Mouse (Mus musculus): ENCODE results near the gene Tmem175. TPM values are rescaled to one million over a fixed set of nuclear protein-coding genes. Genes with fewer than 3 reads are reported as not detected.

Gene Tmem175
- 7.0 and 7.3 TPM in 2 replicates for polyA plus RNA-seq (2015; fragmentation: Nextera tagmentation; extraction: Ambion mirVana)

DNA sequence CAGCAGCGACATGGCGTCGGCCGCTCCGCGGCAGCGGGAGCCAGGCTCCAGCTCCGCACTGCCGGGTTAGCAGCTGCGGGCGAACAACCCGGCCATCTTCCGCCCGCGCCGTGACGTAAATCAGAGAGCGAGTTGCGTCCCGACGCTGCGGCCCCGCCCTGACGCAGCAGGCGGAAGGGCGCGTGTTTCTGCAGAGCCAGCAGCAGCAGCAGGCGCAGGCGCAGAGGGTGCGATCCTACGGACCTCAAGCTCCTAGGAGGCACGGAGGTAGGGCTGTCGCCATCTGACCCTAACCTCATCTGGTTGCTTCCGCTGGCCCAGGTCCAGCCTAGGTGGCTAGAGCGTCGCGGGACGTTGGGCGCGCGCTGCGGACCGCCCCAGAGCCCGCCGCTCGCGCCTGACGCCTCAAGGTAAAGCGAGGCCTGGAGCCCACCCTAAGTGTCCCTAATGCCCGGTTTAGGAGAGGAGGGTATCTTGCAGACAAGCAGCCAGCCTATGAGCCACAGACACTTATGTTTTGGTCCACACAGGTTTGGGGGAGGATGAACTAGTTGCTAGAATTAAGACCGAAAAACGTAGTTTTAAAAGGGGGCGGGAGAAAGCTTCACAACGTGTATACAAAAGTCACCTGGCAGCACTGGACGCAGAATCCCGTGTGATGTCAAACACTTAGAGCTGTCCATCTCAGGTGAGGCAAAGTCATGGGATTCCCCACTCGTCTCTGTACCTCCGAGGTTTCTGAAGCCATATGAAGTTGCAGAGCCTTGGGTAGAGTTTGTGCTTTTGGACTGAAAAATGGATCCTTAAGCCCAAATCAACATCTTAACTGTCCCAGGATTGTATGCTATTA, at the start of gene Tmem175, which contains the start of gene Gak:
Gene Tmem175 (plus strand): TSS at position 137 of the 850 bp plus-strand sequence.
Gene Gak (minus strand): TSS at position 122 of the 850 bp plus-strand sequence.
- Histone ChIP-seq H3K4me3 (ENCODE audit: low read depth, low read length) (peak within 1 kb of the TSS; percentile 98), H3K4me2 (ENCODE audit: low read depth, low read length) (peak within 1 kb of the TSS; percentile 98), H3K4me1 (ENCODE audit: insufficient read depth) (peaks cover 22% of the 10 kb centered on the region), H3K9ac (replicated peaks) (peak within 1 kb of the TSS; percentile 98), H3K36me3 (replicated peaks; ENCODE audit: insufficient read depth, low read length) (no peaks in the 10 kb centered on the region), H3K9me3 (ENCODE audit: low read length) (no peaks in the 10 kb centered on the region), H3K27me3 (ENCODE audit: insufficient read depth, low read length) (no peaks in the 10 kb centered on the region), H3K27ac (ENCODE audit: low read depth) (peak within 1 kb of the TSS; percentile 96)
- no peak for TF ChIP-seq EP300 (IDR thresholded peaks at IDR 0.05; ENCODE audit: low read depth)
- no peak for TF ChIP-seq CTCF (IDR thresholded peaks at IDR 0.05; ENCODE audit: low read depth)
- DNase-seq (peak; percentile 95), ATAC-seq (peak; percentile 98)
- under 1% methylated on average over 58 of the region's 58 CpGs for whole genome bisulfite sequencing (ENCODE audit: insufficient replicate concordance)

- 87% methylated on average over 3 of the region's 3 CpGs for WGBS (ENCODE audit: insufficient replicate concordance)
- Histone ChIP-seq H3K4me1 (ENCODE audit: insufficient read depth) (no peaks in the 10 kb centered on the region), H3K9me3 (ENCODE audit: low read length) (no peaks in the 10 kb centered on the region), H3K4me2 (ENCODE audit: low read depth, low read length) (no peak overlapping the region), H3K27me3 (ENCODE audit: insufficient read depth, low read length) (no peaks in the 10 kb centered on the region), H3K36me3 (replicated peaks; ENCODE audit: insufficient read depth, low read length) (peaks cover 73% of the 10 kb centered on the region), H3K9ac (replicated peaks) (no peak overlapping the region), H3K27ac (ENCODE audit: low read depth) (no peak overlapping the region), H3K4me3 (ENCODE audit: low read depth, low read length) (no peak overlapping the region)
- no peak for ATAC-seq
- no peak for TF ChIP-seq CTCF (IDR thresholded peaks at IDR 0.05; ENCODE audit: low read depth)
- TF ChIP-seq EP300 (IDR thresholded peaks at IDR 0.05; ENCODE audit: low read depth) = no peak
- DNase-seq = no peak
Measured at GRCm38 (mm10) chr5:108581361-108581891, 48.1 kb upstream of the Tmem175 start.

- Histone ChIP-seq H3K4me1 (ENCODE audit: insufficient read depth) (no peaks in the 10 kb centered on the region), H3K27me3 (ENCODE audit: insufficient read depth, low read length) (no peaks in the 10 kb centered on the region), H3K9ac (replicated peaks) (no peak overlapping the region), H3K4me3 (ENCODE audit: low read depth, low read length) (no peak overlapping the region), H3K9me3 (ENCODE audit: low read length) (no peaks in the 10 kb centered on the region), H3K36me3 (replicated peaks; ENCODE audit: insufficient read depth, low read length) (peaks cover 97% of the 10 kb centered on the region), H3K27ac (ENCODE audit: low read depth) (no peak overlapping the region), H3K4me2 (ENCODE audit: low read depth, low read length) (no peak overlapping the region)
- TF ChIP-seq CTCF (IDR thresholded peaks at IDR 0.05; ENCODE audit: low read depth) (no peak), EP300 (IDR thresholded peaks at IDR 0.05; ENCODE audit: low read depth) (no peak)
- DNase-seq (no peak), ATAC-seq (no peak)
- WGBS (ENCODE audit: insufficient replicate concordance) = 83% methylated on average over 1 of the region's 1 CpGs
Measured at GRCm38 (mm10) chr5:108599923-108600322, 29.6 kb upstream of the Tmem175 start.

GRCm38 (mm10) chr5:108602537-108602936, 27.0 kb upstream of the Tmem175 start:
- no peak overlapping the region for H3K27ac ChIP-seq (ENCODE audit: low read depth)
- H3K4me1 ChIP-seq (ENCODE audit: insufficient read depth) = no peaks in the 10 kb centered on the region
- DNase-seq (no peak), ATAC-seq (no peak)
- H3K4me2 ChIP-seq (ENCODE audit: low read depth, low read length) = no peak overlapping the region
- TF ChIP-seq CTCF (IDR thresholded peaks at IDR 0.05; ENCODE audit: low read depth) (no peak), EP300 (IDR thresholded peaks at IDR 0.05; ENCODE audit: low read depth) (no peak)
- peaks cover 97% of the 10 kb centered on the region for H3K36me3 ChIP-seq (replicated peaks; ENCODE audit: insufficient read depth, low read length)
- H3K27me3 ChIP-seq (ENCODE audit: insufficient read depth, low read length) = no peaks in the 10 kb centered on the region
- H3K4me3 ChIP-seq (ENCODE audit: low read depth, low read length) = no peak overlapping the region
- no peak overlapping the region for H3K9ac ChIP-seq (replicated peaks)
- 82% methylated on average over 9 of the region's 9 CpGs for WGBS (ENCODE audit: insufficient replicate concordance)
- H3K9me3 ChIP-seq (ENCODE audit: low read length) = no peaks in the 10 kb centered on the region

GRCm38 (mm10) chr5:108610426-108610825, 19.1 kb upstream of the Tmem175 start:
- DNase-seq (no peak), ATAC-seq (no peak)
- Histone ChIP-seq H3K9ac (replicated peaks) (no peak overlapping the region), H3K27ac (ENCODE audit: low read depth) (no peak overlapping the region), H3K4me1 (ENCODE audit: insufficient read depth) (no peaks in the 10 kb centered on the region), H3K4me3 (ENCODE audit: low read depth, low read length) (no peak overlapping the region), H3K9me3 (ENCODE audit: low read length) (no peaks in the 10 kb centered on the region), H3K27me3 (ENCODE audit: insufficient read depth, low read length) (no peaks in the 10 kb centered on the region), H3K36me3 (replicated peaks; ENCODE audit: insufficient read depth, low read length) (peaks cover 93% of the 10 kb centered on the region), H3K4me2 (ENCODE audit: low read depth, low read length) (no peak overlapping the region)
- WGBS (ENCODE audit: insufficient replicate concordance) = 84% methylated on average over 1 of the region's 1 CpGs
- no peak for TF ChIP-seq EP300 (IDR thresholded peaks at IDR 0.05; ENCODE audit: low read depth)
- TF ChIP-seq CTCF (IDR thresholded peaks at IDR 0.05; ENCODE audit: low read depth) = no peak

DNA sequence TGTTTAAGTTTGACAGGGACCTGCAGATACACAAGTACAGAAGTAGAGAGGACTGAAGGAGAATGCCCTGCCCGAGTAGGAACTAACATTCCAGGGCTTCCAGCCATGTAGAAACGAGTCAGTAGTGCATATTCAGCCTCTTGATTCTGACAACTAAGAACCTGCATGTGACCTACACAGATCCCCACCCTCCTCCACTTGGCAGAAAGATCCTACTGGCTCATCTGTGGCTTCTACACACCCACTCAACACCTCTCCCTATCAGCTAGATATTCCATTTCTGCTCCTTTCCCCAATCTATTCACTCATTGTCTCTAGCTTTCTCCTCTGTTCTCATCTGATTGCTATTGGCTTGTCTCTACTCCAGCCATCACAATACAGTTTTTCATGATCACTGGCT, 7.7 kb upstream of the Tmem175 start:
- ATAC-seq (no peak), DNase-seq (no peak)
- TF ChIP-seq EP300 (IDR thresholded peaks at IDR 0.05; ENCODE audit: low read depth) = no peak
- TF ChIP-seq CTCF (IDR thresholded peaks at IDR 0.05; ENCODE audit: low read depth) = no peak
- peaks cover 52% of the 10 kb centered on the region for H3K36me3 ChIP-seq (replicated peaks; ENCODE audit: insufficient read depth, low read length)
- H3K27ac ChIP-seq (ENCODE audit: low read depth) = no peak overlapping the region
- H3K27me3 ChIP-seq (ENCODE audit: insufficient read depth, low read length) = no peaks in the 10 kb centered on the region
- WGBS (ENCODE audit: insufficient replicate concordance) = 66% methylated on average over 2 of the region's 2 CpGs
- H3K9ac ChIP-seq (replicated peaks) = no peak overlapping the region
- H3K9me3 ChIP-seq (ENCODE audit: low read length) = no peaks in the 10 kb centered on the region
- no peak overlapping the region for H3K4me3 ChIP-seq (ENCODE audit: low read depth, low read length)
- H3K4me1 ChIP-seq (ENCODE audit: insufficient read depth) = no peaks in the 10 kb centered on the region
- H3K4me2 ChIP-seq (ENCODE audit: low read depth, low read length) = no peak overlapping the region
